Mouse (Mus musculus): ENCODE results near the gene Tmem171. TPM values are rescaled to one million over a fixed set of nuclear protein-coding genes. Genes with fewer than 3 reads are reported as not detected.

Gene Tmem171
- not detected in 2 replicates for polyA plus RNA-seq (2012; ENCODE audit: low replicate concordance)

GRCm38 (mm10) chr13:98694773-98695314, at the start of gene Tmem171:
Gene Tmem171 (minus strand): TSS chr13:98694834.

GRCm38 (mm10) chr13:98637145-98637544, 57.5 kb downstream of the Tmem171 start, which contains the start of gene Tmem174:
Gene Tmem174 (minus strand): TSS chr13:98637410.

Other genes starting within 250 kb of the Tmem171 start
- 0.96 and 1.1 TPM in 2 replicates for gene Gm10320, start 202.8 kb downstream of the Tmem171 start, polyA plus RNA-seq (2012; ENCODE audit: low replicate concordance)
- gene Tmem174, start 57.4 kb downstream of the Tmem171 start, polyA plus RNA-seq (2012; ENCODE audit: low replicate concordance) = not detected in 2 replicates
- 0.37 and 1.1 TPM in 2 replicates for gene Fcho2, start 120.6 kb upstream of the Tmem171 start, polyA plus RNA-seq (2012; ENCODE audit: low replicate concordance)
- gene Tnpo1, start 231.6 kb upstream of the Tmem171 start, polyA plus RNA-seq (2012; ENCODE audit: low replicate concordance) = 5.0 and 13.0 TPM in 2 replicates